Mouse (Mus musculus): ENCODE data around the gene Mtmr6.
"Not testable (repeated sequence)": the region's sequence is repeated elsewhere in the genome, so short reads cannot be mapped to it uniquely, and the experiment has no call there.

Mtmr6 gene

DNA sequence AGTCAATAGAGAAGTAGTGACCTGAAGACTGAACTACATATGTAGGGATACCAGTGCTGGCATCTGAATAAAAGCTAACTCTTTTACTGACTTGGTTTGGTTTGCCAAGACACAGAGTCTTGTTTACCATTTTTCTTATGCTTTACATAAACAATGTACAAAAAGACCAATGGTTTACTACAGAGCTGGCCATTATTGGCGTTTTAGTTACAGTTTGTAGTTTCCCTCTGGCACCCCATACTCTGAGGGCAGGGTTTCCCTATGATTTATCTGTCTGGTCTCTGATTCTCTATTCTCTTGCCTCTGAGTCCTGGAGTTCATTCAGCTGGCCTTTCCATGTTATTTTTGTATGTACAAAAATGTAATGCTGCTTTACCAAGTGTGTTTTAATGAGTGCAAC is 30.5 kb downstream of the Mtmr6 start:
- no peak for DNase-seq (ENCODE audit: low read depth)

DNA sequence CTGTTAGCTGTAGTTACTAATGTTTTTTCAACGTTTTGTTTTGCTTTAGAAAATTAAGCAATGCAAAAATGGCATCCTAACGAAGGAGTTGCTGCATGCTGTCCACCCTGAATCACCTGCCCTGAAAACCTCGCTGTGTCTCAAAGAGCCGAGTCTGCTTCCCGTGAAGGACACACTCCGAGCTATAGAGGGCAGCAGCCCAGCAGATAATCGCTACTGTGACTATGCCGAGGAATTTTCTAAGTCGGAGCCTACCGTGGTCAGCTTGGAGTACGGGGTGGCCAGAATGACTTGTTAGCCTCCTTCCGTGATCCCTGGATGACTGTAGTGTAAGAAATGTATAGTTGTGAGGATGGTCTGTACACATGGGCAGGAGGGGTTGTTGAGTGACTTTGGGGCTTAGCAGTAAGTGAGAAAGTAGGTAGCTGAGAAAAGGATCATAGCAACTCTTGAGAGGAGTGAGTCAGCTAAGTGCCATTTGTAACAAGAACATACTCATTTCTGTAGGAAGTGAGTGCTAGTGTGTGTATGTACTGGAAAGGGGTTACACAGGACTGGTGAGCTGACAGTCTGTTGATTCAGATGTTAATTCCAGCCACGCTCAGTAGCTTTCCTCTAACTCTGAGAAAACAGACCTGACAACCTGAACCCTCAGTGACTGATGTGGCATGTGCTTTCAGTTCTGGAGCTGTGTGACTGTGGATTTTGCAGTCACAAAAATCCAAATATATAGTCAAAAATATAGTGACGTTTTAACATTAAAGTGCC is 35.4 kb downstream of the Mtmr6 start:
- no peak for DNase-seq (ENCODE audit: low read depth)

DNA sequence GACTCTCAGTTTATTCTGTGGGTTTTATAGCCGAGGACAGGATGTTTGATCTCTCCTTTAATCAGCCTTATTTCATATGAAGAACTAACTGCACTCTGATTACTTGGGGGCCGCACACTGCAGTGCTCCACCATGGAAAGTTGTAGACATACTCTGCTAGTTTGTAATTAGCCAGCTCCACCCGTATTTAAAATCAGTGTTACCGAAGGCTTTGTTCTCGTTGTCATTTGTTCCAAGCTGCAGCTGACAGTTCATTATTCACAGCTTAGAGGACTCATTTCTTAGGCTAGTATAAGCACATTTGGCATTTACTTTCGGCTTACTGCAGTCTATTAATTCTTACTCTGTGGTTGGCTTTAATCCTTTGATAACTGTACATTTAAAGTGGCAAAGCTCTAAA is 36.0 kb downstream of the Mtmr6 start:
- DNase-seq (ENCODE audit: low read depth) = no peak

DNA sequence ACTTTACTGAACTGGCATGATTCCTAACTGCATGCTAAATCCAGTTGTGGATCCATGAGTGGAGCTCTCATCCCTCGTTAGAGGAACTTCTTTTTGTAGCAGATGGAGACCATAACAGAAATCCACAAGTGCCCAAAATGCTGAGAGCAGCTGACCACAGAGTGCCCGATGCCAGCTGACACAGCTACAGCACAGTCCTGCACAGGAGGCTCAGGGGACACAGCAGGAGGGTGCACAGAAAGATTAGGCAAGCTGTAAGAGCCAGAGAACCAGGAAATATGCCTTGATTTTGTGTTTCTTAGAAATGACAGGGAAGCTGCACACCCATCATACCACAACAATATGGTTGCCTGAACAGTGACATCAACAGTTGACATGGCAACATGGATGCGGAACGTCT is 37.4 kb downstream of the Mtmr6 start:
- DNase-seq (ENCODE audit: low read depth) = no peak

DNA sequence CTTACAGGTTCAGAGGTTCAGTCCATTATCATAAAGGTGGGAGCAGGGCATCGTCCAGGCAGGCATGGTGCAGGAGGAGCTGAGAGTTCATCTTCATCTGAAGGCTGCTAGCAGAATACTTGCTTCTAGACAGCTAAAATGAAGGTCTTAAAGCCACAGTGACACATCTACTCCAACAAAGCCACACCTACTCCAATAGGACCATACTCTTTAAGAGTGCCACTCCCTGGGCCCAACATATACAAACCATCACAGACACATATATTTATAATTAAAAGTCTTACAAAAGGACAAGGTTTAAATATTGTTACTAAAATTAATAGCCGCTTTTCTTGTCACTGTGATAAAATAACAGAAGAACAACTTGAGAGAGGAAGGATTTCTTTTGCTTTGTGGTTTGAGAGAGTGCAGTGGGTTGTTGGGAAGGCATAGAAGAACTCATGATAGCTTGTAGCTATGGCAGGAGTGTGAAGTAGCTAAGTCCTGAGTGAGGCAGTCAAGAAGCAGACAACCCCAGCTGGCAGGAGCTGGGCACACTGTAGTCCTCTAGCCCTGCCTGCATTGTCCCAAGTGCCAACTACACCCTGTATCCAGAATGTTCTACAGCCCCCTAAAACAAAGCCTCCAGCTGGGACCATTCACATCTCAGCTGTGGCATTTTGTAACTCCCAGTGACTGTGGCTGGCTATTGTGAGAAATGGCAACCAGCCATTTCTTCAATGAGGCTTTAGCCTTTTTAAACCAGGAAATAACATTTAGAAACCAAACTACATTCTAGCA is 39.6 kb downstream of the Mtmr6 start:
- no peak for DNase-seq (ENCODE audit: low read depth)

DNA sequence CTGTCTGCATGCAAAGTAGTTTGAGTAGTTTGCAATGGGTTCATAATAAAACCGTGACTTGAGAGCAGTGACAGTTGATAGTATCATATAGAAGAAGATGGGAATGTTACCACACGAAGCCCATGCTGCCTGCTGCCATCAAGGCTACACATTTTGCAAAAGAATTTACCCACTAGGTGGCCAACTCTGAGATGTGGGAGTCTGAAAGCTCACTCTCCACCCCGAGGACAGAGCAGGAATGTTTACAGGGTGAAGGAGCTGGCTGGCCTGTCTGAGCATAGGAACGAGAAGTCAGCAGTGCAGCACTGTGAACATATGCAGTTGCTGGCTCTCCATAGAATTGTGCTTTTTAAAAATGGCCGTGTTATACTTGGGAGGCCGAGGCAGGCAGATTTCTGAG is 43.1 kb downstream of the Mtmr6 start:
- no peak for DNase-seq (ENCODE audit: low read depth)

- no peak for DNase-seq (ENCODE audit: low read depth)
These were observed 45.7 kb downstream of the Mtmr6 start for GRCm38 (mm10) chr14:60310691-60311090.

DNA sequence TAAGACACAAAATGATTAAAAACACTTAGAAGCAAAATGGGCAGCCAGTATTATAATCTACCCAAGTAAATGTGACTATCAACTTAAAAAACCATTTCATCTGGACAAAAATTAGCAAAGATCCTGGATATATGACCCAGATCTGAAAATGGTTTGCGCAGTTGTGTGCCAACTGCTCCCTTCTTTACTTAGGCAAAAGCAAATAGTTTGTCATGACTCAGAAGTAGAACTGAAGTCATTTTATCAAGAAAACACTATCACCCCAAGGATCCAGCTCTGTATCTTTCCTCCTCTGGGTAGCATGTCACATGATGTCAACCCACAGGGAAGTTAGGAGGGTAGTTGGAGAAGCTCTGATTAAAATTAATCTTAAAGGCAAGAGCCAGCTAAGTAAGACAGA is 54.2 kb downstream of the Mtmr6 start:
- DNase-seq (ENCODE audit: low read depth) = no peak

DNA sequence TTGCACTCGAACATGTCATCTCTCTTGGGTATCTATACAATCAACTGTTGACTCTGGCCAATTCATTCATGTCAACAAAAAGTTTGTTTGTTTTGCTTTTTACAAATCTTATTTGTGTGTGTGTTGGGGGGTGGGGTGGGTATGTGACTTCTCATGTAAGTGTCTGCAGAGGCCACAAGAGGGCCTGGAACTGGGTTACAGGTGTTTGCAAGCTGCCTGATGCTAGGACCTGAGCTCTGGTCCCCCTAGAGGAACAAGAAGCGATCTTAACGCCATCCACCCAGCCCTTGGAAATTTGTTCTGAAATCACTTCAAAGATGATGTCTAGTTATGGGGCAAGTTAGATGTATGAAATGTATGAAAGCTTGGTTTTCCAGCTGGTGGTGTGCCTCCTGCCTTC is 55.8 kb downstream of the Mtmr6 start:
- DNase-seq (ENCODE audit: low read depth) = no peak

DNA sequence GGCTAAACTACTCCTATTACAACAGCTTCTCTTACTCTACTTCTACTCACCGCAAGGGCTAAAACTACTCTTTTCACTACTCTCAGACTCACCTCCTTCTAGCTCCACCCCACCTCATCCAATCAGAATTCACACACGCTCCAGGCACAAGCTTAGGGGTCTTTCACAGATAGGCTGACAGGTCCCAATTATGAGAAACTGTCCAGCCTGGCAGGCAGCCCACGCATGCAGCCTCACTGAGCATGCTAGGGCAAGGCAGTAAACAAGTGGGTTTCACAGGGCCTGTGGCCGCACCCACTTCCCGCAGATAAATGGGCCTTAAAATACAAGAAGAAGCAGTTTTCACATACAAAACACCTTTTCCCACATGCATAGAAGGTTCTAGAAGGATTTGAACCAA is 75.0 kb downstream of the Mtmr6 start:
- not testable (repeated sequence) for DNase-seq (ENCODE audit: low read depth)

GRCm38 (mm10) chr14:60340570-60340969 is 75.5 kb downstream of the Mtmr6 start:
- no peak for DNase-seq (ENCODE audit: low read depth)

GRCm38 (mm10) chr14:60345326-60345876 is 80.4 kb downstream of the Mtmr6 start:
- no peak for DNase-seq (ENCODE audit: low read depth)

Data from naive thymus-derived CD4-positive, alpha-beta T cell, adult 2 months (primary cell).